Mouse (Mus musculus) heart, embryonic 13.5 days (tissue): ENCODE data around the gene Gm7942. TPM values are rescaled to one million over a fixed set of nuclear protein-coding genes. Genes with fewer than 3 reads are reported as not detected.
"Not testable (repeated sequence)": the region's sequence is repeated elsewhere in the genome, so short reads cannot be mapped to it uniquely, and the experiment has no call there.

Experiments
- ATAC-seq: fragments of 200-750 bp; cut with Nextera tagmentation; 2 replicates; pipeline ENCODE4 v1.8.0; 2017; ENCODE audit warnings: moderate TSS enrichment; ENCODE audit not compliant: insufficient number of reproducible peaks, low FRiP score, low TSS enrichment; ENCODE audit errors: extremely low read depth
- H3K27ac ChIP-seq: fragments of 300-500 bp; sonication (generic); replicated peaks from 2 replicates; pipeline ENCODE4 v1.5.1; 2015; ENCODE audit warnings: moderate library complexity, mild to moderate bottlenecking, inconsistent platforms
- H3K27me3 ChIP-seq: fragments of 300-500 bp; sonication (generic); replicated peaks from 2 replicates; pipeline ENCODE4 v1.6.1; 2015; ENCODE audit warnings: mild to moderate bottlenecking, inconsistent platforms
- H3K36me3 ChIP-seq: fragments of 300-500 bp; sonication (generic); 2 replicates; pipeline ENCODE4 v1.6.1; 2015; ENCODE audit warnings: mild to moderate bottlenecking, inconsistent platforms
- H3K4me1 ChIP-seq: fragments of 300-500 bp; sonication (generic); 2 replicates; pipeline ENCODE4 v1.6.1; 2015; ENCODE audit warnings: inconsistent platforms
- H3K4me2 ChIP-seq: fragments of 300-500 bp; sonication (generic); 2 replicates; pipeline ENCODE4 v1.6.1; 2015; ENCODE audit warnings: inconsistent platforms, mild to moderate bottlenecking, moderate library complexity
- H3K4me3 ChIP-seq: fragments of 300-500 bp; sonication (generic); 2 replicates; pipeline ENCODE4 v1.5.1; 2015; ENCODE audit warnings: moderate library complexity, mild to moderate bottlenecking, inconsistent platforms
- H3K9ac ChIP-seq: fragments of 300-500 bp; sonication (generic); 2 replicates; pipeline ENCODE4 v1.6.1; 2015; ENCODE audit warnings: inconsistent platforms, mild to moderate bottlenecking, moderate library complexity
- H3K9me3 ChIP-seq: fragments of 300-500 bp; sonication (generic); 2 replicates; pipeline ENCODE4 v1.6.1; 2016; ENCODE audit warnings: inconsistent platforms
- WGBS: fragments of 180-500 bp; shearing (Covaris S2); methylation state at CpG from one replicate; pipeline ENCODE4 v1.1.7; 2015; ENCODE audit warnings: mixed read lengths; 5-methylcytosine and 5-hydroxymethylcytosine counted together
- polyA plus RNA-seq: library from polyadenylated mRNA; unstranded; fragments of >200 nt; fragmentation: Nextera tagmentation; extraction: Ambion mirVana; gene quantifications from 2 replicates; pipeline ENCODE4 v1.2.1, GENCODE M21; 2015

Gene Gm7942
- not detected in 2 replicates for polyA plus RNA-seq

DNA sequence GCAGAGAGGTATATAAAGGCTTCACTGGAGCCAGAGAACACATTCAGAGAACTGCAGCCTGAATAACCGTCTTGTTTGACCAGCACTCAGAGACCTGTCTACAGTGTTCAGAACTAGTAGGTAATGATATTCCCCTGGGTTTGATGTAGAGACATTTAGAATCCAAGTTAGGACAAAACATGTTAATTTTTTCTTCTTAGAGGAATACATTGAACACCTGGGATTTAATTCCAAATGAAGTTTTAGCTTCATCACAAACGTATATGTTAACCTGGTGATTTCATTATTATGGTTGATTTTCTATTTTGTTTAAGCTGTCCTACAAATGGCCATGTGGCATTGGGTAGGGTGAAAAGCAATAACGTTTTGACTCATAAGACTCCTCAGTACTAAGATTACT, at the start of gene Gm7942:
Gene Gm7942, plus strand, starts transcription at position 301 of the 400 bp plus-strand sequence.
- not testable (repeated sequence) for H3K9me3 ChIP-seq, H3K27me3 ChIP-seq, H3K4me3 ChIP-seq, H3K27ac ChIP-seq, H3K36me3 ChIP-seq, H3K4me1 ChIP-seq, H3K4me2 ChIP-seq, H3K9ac ChIP-seq, ATAC-seq
- WGBS = no CpG with 5 or more reads among the region's 3 CpGs

Other genes with a start within 250 kb of the Gm7942 start
- gene Gm3183, start 241.5 kb upstream of the Gm7942 start, polyA plus RNA-seq = not detected in 2 replicates
- gene Gm6367, start 118.3 kb upstream of the Gm7942 start, polyA plus RNA-seq = not detected in 2 replicates
- gene Gm16513, start 75.7 kb downstream of the Gm7942 start, polyA plus RNA-seq = not detected in 2 replicates
- gene Gm10424, start 165.8 kb downstream of the Gm7942 start, polyA plus RNA-seq = 0.11 TPM in 1 of 2 replicates, not detected in the other
- gene Gm3259, start 199.0 kb downstream of the Gm7942 start, polyA plus RNA-seq = not detected in 2 replicates